Mouse (Mus musculus) urinary bladder, postnatal 4 days (tissue): Measurements from ENCODE around the gene Cnih4.

Experiments
- DNase-seq, 2 experiments: peaks; one replicate each; pipeline ENCODE4 v3.0.0; 2021 to 2022; ENCODE audit warnings: low spot score in 2 of 2

The Cnih4 gene

GRCm38 (mm10) chr1:181211403-181211919 lies 67.0 kb downstream of the Cnih4 start:
- DNase-seq: no peak

DNA sequence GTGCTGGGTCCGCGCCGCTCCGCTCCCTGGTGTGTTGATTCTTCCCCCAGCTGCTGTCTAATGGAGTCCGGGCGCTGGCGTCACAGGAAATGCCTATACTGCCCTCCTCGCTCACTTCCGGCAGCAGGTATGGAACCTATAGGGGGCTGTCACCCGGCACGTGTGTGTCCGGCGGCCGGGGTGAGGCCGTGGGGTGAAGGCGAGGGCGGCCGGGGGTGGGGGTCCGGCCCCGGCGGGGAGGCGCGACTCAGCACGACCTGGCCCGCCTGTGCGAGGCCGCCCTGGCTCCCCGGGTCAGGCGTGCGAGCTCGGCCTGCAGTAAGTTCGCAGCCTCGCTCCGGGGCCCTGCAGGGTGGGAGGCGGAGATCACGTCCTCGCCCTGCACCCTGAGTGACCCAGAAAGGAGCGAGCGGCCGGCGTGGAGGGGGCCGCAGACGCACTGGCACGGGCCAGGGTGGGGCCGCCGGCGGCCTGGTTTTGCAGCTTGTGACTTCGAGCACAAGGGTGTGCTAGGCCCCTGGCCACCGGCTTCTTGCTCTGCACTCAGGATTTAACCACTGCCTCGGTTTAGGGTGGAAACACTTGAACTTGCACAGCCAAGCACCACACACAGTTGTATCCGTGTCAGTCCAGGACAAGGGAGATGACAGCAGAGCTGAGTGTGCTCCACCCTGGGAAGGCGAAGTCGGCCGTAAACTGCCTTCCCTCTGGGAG lies 67.6 kb downstream of the Cnih4 start, which contains the start of gene Wdr26:
Wdr26 (minus strand) TSS at position 82 of the 714 bp plus-strand sequence.
- peak; percentile 79 to 80 for DNase-seq

DNA sequence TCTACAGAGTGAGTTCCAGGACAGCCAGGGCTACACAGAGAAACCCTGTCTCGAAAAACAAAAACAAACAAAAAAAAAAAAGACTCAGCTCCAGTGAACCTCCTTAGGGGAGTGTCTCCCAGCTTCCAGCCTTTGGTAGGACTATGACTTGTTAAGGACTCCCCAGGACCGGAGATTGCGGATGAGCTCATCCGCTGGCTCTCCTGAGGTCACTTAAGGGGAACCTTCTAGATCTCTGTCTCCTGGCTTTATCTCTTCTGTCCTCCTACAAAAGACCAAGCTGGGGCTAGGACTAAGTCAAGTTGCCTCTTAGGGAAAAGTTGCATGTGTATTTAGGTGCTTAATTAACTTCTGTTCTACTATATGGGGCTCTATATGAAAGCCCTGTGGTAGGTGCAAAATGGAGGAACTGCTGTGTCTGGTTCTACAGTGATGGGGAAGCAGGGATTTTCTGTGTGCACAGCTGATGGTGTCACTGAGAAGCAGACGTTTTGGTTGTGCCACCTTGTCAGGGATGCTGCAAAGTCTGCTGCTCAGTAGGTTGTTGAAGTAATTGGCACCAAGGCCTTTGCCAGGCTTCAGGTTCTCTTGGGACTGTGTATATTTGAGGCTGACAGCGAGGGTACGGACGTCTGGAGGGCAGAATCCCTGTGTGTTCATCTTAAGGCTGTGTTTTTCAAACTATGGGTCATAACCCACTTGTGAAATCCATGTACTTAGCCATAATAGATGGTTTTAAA lies 70.0 kb downstream of the Cnih4 start:
- DNase-seq: no peak

DNA sequence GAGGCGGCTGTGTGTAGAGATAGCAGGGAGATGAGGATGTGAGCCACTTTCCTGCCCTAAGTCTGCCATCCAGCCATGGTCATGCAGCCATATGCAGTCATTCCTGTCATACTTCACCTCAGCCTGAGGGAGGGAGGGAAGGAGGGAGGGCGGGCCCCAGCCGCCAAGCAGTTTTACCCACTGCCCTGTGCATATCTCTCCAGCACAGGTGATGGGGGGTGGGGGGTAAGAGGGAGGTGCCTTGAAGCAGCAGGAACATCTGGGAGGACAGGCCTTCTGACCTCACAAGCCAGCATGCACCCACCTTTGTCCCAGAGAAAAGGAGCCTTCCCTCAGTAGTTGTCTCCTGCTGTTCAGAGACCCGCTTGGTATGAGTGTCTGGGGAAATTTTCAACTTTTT lies 71.8 kb downstream of the Cnih4 start:
- DNase-seq: no peak
